Mouse (Mus musculus) erythroblast, embryonic 14.5 days (primary cell): ENCODE data around the gene Gabbr1.

ENCODE experiments used
- GATA1 ChIP-seq: IDR thresholded peaks from 2 replicates; pipeline ENCODE4 v1.6.1; 2012; ENCODE audit warnings: low read length, inconsistent platforms, mixed read lengths
- TAL1 ChIP-seq: IDR thresholded peaks from 3 replicates; pipeline ENCODE4 v1.6.1; 2012; ENCODE audit warnings: low read length, inconsistent platforms, mixed read lengths

DNA sequence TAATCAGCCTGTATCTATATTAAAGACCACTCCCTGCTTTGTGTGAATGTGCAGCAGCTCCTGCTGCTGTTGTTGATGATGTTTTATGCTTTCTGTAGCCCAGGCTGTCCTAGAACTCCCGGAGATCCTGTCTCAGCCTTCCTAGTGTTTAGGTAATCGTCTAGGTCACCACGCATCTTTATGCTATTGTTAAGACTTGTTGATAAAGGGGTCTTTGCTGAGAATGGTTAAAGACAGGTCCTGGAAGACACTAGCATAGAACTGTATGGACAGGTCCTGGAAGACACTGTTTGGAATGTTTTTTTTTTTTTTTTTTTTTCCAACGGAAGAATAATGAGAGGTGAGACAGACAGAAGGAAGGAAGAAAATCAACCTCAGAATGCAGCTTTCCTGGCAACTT is 42.4 kb upstream of the Gabbr1 start:
- TF ChIP-seq TAL1 (no peak), GATA1 (no peak)
